Mouse (Mus musculus): Measurements from ENCODE around the gene Rassf3. TPM values are rescaled to one million over a fixed set of nuclear protein-coding genes. Genes with fewer than 3 reads are reported as not detected.

The Rassf3 gene
- total RNA-seq (2021): 10 to 100 TPM; 39.4 to 49.7 TPM
- long read RNA-seq, experiment 1, transcript Rassf3-201 (5 exons, 3,522 nt): major isoform, 60 of 72 reads
- long read RNA-seq, experiment 1, partial matches to known transcripts: 2 of 72 reads
- long read RNA-seq, experiment 1, other reads (novel, unspliced or antisense): 10 of 72 reads
- long read RNA-seq, experiment 2, transcript Rassf3-201 (5 exons, 3,522 nt): major isoform, 40 of 46 reads
- long read RNA-seq, experiment 2, partial matches to known transcripts: 0 of 46 reads
- long read RNA-seq, experiment 2, other reads (novel, unspliced or antisense): 6 of 46 reads

DNA sequence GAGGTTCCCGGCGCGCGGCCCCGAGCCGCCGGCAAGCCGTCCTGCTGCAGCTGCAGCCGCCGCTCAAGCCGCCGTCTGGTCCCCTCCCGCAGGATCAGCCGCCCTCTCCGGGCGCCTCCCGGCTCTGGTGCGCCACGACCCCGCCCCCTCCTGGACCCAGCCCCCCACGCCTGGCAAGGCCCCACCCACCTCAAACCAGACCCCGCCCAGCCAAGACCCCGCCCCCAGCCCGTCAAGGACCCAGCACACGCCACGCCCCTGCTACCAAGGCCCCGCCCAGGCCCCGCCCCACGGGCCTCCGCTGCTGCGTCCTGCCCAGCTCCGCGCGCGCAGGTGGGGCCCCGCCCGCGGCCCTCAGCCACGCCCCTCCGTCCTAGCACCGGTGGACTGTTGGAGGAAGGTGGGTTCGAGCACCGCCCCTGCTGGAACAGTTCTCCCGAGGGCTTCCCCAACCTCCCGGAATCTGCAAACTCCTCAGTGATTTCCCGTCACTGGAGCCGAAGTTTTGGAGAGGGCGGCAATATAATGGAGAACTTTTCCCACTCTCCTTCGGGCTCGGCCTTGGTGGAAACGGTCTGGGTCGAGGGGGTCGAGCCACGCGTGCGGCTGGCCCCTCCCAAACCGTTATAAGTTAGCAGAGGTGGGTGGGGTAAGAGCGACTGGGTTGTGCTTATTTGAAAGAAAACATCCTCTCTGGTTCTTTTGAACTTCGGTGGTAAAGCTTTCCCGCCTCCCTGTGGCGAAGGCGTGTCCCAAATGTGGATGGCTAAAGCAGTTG is at the start of gene Rassf3:
Gene Rassf3 (minus strand): TSS at position 158 of the 778 bp plus-strand sequence.
- peak; percentile 78 to 89 for DNase-seq (ENCODE audit: low spot score in 2 of 2)

DNA sequence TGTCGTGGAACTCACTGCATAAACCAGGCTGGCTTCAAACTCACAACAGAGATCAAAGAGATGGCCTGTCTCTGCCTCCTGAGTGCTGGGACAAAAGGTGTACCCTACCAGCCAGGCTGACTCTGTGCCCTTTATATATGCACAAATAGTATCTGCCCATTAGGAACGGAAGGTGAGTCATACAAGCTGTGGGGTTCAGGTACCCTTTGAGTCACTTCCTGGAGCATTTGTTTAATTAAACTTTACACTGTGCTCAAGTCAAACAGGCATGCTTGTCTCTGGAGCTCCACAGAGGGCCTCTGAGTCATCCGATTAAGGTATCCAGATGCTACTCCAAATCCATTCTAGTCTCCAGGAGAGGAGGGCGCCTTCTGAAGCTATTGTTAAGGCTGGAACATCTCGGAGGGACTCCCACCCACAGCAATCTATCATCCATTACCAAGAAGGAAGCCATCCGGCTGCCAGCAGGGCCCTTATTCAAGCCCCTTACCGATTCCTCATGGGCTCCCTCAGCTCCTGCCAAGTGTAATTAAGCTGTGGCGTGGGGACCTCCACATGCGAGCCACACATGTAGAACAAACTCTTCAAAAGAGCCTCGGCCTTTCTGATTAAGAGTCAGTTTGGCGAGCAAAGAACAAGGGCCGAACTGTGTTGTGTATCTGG is 44.9 kb upstream of the Rassf3 start:
- DNase-seq (ENCODE audit: low spot score in 2 of 2): no peak

DNA sequence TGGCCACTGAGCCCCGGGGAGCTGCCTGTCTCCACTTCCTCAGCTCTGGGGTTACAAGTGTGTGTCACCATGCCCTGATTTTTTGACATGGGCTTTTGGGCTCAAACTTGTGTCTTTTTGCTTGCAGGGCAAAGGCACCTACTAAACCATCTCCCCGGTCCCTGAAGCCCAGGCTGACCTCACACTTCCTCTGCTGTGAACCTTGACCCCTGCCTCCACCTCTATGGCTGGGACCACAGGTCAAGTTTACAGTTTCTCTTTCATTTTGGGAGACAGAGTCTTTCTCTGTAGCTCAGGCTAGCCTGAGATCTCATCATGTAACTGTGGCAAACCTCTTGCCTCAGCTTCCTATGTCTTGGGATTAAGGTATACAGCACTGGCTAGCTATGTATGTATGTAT is 43.6 kb upstream of the Rassf3 start:
- no peak for DNase-seq (ENCODE audit: low spot score in 2 of 2)

DNA sequence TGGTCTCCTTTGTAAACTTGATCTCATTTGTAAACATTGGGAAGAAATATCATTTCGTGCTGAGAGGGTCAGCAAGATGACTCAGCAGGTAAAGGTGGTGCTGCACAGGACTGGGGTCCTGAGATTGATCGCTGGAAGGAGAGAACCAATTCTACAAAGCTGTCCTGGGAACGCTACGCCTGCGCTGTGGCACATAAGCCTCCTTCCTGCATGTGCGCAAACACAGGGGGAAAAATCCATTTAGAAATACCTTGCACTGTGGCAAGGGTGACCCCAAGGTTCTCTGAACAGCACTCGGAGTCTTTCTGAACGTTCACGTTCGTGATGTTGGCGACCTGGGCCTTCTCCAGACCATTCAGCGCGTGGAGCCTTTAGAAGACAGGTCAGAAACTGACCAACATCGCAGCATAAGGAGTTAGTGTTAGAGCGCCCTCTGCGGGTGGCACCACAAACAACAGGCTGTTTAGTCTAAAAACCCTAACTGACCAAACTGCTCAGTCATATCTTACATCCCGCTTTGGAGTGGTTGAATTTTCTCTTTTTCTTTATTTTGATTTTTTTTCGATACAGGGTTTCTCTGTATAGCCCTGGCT is 40.0 kb upstream of the Rassf3 start:
- DNase-seq (ENCODE audit: low spot score in 2 of 2): peak; percentile 85 to 86

DNA sequence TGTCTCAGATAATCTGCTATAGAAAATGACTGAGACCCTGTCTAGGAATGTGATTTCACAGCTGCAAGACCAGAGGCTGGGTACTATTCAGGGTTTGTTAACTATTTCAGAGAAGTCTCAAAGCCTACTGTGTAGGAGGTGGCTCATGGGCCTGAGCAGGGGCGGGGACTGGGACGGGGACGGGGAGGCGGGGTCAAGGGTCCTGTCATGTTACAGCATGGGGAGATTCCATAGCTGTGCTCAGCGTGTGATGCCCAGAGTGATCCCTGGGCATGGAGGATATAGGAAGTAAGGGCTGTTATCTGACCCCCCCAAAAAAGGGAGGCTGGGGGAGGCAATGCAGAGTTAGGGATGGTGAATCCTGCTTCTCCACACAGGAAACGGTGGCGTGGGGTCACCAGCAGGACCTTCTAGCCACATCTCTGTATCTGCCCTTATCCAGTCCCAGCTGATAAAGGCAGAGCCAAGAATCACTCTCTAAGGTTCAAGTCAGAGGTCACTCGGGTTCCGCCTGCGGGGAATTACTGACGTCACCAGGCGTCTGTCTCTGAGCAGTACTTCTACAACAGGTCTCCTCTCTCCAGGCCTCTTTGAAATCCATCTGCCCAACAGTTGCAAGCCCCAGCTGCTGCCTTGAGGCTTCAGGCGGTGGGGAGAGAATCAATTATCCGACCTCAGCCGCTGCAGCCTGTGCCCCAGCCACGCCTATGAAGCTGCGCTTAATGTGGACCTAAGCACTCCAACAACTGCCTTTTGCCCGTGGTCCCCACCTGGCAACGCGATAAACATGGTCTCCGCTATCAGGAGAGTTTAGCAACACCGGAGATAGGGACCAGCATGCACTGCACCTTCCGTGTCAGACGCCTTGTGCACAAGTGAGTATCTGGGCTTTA is 33.9 kb upstream of the Rassf3 start:
- no peak for DNase-seq (ENCODE audit: low spot score in 2 of 2)

DNA sequence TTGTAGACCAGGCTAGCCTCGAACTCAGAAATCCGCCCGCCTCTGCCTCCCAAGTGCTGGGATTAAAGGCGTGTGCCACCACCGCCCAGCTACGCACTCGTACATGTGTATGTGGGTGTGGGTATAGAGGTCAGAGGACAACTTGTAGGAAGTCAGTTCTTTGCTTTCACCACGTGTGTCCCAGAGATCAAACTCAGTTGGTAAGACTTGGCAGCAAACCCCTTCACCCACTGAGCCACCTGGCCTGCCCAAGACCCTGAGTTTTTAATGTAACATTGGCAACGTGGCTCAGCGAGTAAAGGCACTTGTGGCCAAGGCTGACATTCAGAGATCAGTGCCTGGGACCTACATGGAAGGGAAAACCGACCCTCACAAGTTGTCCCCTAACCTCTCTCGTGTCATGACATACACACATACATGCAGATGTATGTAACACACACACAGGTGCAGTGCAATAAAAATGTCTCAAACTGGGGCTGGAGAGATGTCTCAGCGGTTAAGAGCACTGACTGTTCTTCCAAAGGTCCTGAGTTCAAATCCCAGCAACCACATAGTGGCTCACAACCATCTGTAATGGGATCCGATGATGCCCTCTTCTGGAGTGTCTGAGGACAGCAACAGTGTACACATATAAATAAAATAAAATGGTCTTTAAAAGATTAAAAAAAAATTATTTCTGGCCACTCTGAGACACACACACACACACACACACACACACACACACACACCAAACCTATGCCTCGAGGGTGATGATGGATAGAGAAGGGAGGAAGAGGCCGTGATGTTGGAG is 31.8 kb upstream of the Rassf3 start:
- DNase-seq (ENCODE audit: low spot score in 2 of 2): no peak

DNA sequence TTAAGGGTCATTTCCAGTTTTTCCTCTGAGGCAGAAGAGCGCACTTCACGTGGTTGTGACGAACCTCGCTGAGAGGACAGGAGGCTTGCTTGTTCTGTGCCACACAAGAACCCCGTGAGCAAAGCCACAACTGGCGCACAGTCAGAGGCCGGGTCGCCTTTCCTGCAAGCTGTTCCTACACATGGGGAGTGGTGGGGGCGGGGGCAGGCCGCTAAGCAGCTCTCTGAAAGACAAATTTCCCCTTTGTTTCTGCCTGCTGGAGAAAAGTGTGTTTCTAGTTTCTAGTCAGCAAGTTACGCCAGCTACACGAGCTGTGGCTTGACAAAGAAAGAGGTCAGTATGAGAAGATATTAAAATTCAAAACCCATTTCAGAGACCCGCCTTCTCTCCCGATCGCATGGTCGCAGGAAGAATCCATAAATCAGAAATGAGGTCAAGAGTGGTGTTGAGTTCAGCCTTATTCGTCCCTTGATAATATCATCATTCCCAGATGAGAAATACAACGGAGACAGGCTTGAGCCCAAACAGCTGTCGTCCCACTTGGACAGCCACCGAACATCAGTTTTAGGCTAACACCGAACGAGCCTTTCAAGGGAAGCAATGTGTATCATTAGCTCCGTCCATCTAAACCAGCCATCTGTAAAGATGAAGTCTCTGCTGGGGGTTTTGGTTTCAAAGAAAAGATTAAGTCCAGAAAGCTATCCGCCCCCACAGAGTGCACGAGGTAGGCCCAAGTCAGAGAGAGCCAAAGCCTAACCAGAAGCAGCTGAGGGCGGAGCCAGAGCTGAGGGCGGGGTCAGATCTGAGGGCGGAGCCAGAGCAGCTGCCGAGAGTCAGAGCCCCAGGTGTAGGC is 30.8 kb upstream of the Rassf3 start:
- peak; percentile 29 to 33 for DNase-seq (ENCODE audit: low spot score in 2 of 2)

DNA sequence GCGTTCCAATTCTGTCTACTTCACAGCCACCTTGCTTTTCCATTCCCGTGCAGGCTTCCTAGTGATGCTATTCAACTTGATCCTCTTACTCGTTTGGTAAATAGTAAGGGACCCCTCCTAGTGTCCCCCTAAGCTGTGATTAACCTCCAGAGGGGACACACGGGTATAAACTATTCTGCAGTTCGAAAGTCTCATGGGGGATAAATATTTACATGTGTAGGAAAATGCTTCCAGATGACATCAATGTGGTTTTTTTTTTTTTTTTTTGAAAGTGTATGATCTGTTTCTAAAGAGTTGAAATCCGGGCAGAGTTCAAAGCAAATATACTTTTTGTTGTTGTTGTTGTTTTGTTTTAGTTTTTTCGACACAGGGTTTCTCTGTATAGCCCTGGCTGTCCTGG is 29.8 kb upstream of the Rassf3 start:
- DNase-seq (ENCODE audit: low spot score in 2 of 2): no peak

DNA sequence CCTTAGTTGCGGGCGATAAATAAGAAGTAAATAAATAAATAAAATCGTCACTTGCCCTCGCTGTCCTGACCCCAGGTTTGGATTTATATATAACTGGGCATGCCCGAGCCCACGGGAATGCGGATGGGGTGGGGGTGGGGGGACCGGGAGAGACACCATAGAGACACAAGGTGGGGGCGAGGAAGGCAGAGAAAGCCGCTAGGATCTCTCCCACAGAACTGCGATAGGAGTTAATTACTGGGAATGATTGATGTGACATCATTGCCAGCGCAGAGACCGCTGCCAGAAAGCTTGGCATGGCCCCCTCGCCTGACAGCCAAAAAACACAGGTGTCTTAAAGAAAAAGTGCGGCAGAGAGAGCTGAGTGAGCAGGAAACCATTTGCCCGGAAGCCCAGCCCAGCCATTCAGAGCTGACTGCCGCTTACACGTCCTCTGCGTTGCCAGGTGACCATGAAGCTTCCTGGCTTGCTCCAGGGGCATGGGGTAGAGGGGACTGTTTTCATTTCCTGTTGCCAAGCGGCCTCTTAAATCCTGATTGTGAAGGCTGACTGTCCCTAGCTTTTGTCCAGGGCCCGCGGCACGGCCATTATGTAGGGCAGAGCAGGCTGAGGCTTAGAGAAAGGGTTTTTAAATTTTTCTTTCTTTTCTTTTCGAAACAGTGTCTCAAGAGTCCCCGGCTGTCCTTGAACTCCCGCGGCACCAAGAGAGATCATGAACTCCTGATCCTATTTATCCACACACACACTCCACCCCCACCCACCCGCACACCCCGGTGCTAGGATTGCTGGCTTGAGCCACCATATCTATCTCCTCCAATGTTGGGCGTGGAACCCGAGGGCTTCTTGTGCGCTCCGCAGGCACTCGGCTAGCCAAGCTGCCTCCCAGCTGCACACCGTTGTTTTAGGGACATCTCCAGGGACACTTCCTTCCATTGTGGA is 29.1 kb upstream of the Rassf3 start:
- DNase-seq (ENCODE audit: low spot score in 2 of 2): peak; percentile 53 to 68

DNA sequence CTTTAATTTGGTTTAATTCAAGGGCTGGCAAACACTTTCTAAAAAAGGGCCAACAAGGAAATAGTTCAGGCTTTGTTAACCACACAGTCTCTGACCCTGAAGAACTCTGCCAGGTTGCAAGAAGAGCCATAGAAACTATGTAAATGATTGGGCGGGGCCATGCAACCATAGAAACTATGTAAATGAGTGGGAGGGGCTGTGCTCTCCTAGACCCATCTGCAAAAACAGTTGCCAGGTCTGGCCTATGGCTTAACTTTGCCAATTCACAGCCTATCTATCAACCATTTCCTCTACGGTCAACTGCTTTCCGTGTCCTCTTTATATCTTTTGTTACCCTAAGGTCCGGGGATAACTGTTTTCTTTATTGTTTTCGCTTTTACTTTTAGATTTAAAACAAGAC is 25.0 kb upstream of the Rassf3 start:
- no peak for DNase-seq (ENCODE audit: low spot score in 2 of 2)

DNA sequence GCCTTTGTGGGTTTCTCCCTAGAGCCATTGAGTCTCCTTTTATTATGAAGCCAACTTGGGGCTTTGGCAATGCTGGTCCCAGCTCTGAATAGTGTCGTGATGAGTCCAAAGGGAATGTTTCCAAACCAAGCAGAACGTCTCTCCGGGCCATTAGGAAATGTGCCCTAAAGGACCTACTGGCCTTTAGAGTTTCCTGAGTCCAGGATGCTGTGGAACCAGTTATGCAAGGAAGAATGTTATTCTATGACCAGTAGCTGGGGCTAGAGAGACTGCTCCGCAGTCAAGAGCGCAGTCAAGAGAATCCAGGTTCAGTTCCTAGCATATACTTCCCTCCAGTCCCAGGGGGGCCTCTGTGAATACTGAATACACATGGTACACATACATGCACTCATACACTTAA is 23.9 kb upstream of the Rassf3 start:
- DNase-seq (ENCODE audit: low spot score in 2 of 2): no peak

DNA sequence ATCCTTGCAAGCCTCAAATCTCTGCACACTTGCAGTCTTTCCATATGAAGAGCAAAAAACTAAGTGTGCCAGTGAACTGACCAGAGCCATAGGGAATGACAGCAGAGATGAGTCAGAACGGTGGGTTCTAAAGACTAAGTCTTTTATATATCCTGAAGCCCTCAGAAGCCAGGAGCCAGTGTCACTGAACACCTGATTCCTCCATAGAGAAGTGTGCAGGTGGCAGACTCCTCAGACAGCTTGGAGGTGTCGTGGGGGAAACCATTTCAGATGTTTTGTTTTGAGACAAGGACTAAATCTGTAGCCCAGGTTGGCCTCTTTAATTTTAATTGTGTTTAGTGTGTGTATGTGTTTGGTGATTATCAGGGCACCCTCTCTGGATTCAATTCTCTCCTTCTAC is 22.9 kb upstream of the Rassf3 start:
- no peak for DNase-seq (ENCODE audit: low spot score in 2 of 2)

DNA sequence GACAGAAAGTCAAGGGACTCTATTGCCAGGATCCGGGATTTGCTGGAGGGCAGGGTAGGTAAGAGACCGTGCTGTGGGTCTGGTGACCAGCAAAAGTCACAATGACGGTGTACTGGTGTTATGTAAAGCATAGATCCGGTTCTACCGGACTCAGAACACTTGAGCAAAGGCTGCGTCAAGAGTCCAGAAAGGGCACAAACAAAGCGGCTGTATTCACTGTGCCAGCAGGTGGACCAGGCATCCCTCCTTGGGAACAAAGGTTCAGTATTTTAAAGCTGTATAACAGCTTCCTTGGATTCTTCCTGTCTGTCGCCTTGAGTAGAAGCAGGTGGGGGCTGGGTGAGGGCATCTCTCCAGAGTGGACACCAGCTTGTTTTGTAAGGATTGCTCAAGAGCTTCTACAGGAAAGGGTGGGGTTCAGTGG is 22.3 kb upstream of the Rassf3 start:
- DNase-seq (ENCODE audit: low spot score in 2 of 2): no peak

DNA sequence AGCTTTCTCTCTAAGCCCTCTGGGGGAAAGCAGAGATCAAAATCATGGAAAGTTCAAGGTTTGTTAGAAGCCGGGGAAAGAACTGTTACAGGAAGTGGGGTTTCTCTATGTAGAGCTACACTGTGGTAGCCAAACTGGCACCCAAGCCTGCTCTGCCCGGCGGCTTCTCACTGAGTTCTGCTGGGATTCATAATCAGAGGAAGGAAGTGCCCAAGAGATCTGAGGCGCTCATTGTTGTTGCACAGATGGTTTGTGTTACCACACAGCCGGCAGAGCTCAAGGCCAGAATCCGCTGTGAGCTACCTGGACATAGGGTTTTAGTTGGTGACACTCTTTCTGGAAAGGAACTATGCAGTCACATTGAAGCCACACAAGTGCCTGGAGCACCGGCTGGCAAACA is 21.8 kb upstream of the Rassf3 start:
- no peak for DNase-seq (ENCODE audit: low spot score in 2 of 2)

DNA sequence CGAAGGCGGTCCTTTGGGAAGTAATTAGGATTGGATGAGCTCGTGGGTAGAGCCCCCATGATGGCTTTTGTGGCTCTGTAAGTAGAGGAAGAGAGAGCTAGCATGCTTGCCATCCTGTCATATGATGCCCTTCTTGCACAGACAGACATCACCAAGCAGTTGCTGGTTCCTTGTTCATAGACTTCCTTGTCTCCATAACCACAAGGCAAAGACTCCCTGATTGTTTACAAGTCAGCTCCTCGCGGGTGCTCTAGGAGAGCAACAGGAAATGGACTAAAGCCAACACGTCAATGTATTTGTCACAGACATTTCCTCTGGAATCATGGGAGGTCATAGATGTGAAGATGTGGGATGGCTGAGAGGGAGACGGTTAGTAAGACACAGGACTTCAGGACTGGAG is 20.5 kb upstream of the Rassf3 start:
- no peak for DNase-seq (ENCODE audit: low spot score in 2 of 2)

DNA sequence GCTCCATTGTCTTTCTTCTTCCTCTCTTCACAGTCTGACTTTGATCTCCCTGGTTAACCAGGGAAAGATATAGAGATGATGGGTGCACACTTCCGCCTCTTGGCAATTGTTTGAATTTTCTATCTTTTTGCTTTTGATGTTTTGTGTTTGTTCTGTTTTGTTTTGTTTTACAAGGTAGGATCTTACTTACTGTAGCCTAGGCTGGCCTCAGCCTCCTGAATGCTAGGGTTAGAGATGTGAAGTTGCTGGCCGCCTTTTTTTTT is 17.9 kb upstream of the Rassf3 start:
- DNase-seq (ENCODE audit: low spot score in 2 of 2): no peak

DNA sequence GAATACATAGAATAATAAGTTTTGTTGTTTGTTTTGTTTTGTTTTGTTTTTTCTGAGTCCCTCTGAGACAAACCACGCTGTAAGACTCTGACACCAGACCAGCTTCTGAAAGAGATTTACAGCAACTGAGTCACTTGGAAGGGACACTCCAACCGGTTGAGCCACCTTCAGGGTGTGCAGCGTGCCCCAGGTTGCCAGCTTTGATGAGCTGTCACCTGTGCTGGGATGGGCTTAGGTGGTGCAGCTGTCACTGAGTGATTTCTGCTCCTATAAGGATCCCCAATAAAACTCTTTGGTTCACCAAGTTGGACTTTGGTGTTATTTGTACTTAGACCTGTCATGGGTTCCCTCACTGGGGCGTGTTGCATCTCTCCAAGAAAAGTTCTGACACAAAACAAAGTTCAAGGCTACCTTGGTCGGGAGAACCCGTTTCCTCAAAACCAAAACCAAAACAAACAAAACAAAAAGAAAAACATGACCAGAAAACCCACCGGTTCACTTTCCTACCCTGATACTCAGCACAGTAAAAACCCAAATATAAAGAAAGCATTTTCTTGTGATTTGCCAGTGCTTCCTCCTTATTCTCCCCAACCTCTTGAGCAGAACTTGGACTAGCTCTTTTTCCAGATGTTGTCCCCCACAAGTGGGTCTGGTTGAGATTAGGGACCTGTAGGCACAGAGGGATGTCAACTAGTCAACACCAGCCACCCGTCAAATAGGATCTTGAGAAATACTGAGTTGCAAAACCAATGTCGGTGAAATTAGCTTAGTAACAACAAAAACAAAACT is 17.4 kb upstream of the Rassf3 start:
- DNase-seq (ENCODE audit: low spot score in 2 of 2): no peak
